Mouse (Mus musculus): ENCODE measurements around the gene Sowahd. TPM values are rescaled to one million over a fixed set of nuclear protein-coding genes. Genes with fewer than 3 reads are reported as not detected.

Gene Sowahd
- polyA plus RNA-seq, 1 experiment, result not detected

DNA sequence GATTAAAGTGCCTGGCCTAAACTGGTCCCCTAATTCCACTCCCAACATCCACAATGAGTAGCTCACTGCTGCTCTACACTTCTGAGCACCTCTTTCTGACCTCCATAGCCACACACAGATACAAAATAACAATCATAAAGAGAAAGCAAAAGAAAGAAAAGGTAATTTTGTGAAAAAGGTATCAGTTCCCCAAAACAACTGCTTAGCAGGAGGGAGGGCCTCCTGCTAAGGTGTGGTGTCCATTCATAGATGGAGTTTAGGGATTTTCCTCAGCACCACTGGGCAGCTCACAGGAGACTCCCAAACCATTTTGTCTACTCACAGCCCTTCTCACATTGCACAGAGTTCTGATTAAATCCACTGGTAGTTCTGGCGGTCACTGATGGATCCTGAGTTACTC, 40.1 kb downstream of the Sowahd start:
- no peaks in the 10 kb centered on the region for H3K4me1 ChIP-seq (ENCODE audit: control insufficient read depth, insufficient read depth, low read length)
- no peak overlapping the region for H3K4me3 ChIP-seq (ENCODE audit: insufficient read depth, low read length)
- H3K27ac ChIP-seq (ENCODE audit: insufficient read depth, low read length), result no peak overlapping the region
- TF ChIP-seq CTCF (IDR thresholded peaks at IDR 0.05; ENCODE audit: extremely low read depth, insufficient read depth, low read length) (no peak), POLR2A (IDR thresholded peaks at IDR 0.05; ENCODE audit: extremely low read depth, insufficient read depth, low read length) (no peak)

DNA sequence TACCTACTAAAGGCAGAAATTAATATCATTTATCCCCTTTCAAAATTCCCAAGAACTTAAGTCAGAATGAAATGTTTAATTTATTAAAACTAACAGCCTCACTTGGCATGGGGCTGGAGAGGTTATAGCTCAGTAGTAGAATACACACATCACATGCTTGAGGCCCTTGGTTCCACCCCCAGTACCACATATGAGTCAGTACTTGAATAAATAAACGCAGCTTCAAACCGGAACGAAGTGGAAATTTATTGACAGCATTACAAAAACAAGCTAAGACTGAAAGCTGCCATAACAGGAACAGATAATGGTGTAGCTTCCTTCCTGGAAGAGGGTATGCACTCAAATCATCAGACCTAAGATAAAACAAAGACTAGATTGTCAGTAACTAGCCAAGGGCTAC, 42.8 kb downstream of the Sowahd start:
- Histone ChIP-seq H3K4me3 (ENCODE audit: insufficient read depth, low read length) (no peak overlapping the region), H3K4me1 (ENCODE audit: control insufficient read depth, insufficient read depth, low read length) (no peaks in the 10 kb centered on the region), H3K27ac (ENCODE audit: insufficient read depth, low read length) (no peak overlapping the region)
- TF ChIP-seq POLR2A (IDR thresholded peaks at IDR 0.05; ENCODE audit: extremely low read depth, insufficient read depth, low read length) (no peak), CTCF (IDR thresholded peaks at IDR 0.05; ENCODE audit: extremely low read depth, insufficient read depth, low read length) (no peak)

DNA sequence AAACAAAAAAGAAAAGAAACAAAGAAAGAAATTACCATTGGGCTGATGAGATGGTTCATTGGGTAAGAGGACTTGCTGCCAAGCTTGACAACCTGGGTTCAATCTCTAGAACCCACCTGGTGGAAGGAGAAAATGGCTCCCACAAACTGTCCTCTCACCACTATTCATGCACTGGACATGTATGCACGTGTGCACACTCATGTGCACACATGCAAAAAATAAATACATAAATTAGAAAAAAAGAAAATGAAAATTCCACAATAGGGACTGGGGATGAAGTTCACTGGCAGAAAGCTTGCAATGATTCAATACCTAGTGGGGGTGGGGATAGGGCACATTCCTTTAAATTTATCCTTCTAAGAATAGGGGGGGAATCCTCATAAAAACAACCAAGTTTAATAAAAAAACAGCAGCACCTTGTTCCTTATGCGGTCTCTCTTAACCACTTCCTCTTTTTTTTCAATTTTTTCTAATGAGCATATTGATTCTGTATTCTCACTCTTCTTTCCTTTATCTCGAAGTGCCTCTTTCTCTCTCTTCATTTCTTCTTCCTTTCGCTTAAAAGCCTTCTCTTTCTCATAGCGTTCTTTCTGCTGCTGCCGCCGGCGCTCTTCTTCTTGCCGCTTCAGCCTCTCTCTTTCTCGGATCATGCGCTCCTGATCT, 46.6 kb downstream of the Sowahd start:
- H3K4me3 ChIP-seq (ENCODE audit: insufficient read depth, low read length), result no peak overlapping the region
- H3K4me1 ChIP-seq (ENCODE audit: control insufficient read depth, insufficient read depth, low read length), result no peaks in the 10 kb centered on the region
- TF ChIP-seq POLR2A (IDR thresholded peaks at IDR 0.05; ENCODE audit: extremely low read depth, insufficient read depth, low read length), result no peak
- no peak for TF ChIP-seq CTCF (IDR thresholded peaks at IDR 0.05; ENCODE audit: extremely low read depth, insufficient read depth, low read length)
- H3K27ac ChIP-seq (ENCODE audit: insufficient read depth, low read length), result no peak overlapping the region

DNA sequence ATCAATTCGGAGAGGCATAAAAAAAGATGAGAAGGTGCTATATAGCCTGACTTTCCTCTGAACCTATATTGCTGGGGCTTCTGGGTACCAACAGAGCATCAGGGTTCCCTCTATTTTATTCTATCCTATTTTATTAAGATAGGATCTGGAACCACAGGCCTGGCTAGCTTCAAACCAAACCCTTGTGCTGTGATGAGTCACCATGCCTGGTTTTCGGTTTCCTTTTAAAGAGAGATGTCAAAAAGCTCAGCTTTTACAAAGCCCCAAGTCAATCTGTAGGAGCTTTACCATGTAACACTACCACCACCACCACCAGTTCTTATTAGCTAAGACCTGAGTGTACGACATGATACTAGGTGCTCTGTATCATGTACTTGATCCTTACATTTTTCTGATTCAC, 50.0 kb downstream of the Sowahd start:
- H3K4me1 ChIP-seq (ENCODE audit: control insufficient read depth, insufficient read depth, low read length), result no peaks in the 10 kb centered on the region
- TF ChIP-seq CTCF (IDR thresholded peaks at IDR 0.05; ENCODE audit: extremely low read depth, insufficient read depth, low read length) (no peak), POLR2A (IDR thresholded peaks at IDR 0.05; ENCODE audit: extremely low read depth, insufficient read depth, low read length) (no peak)
- H3K27ac ChIP-seq (ENCODE audit: insufficient read depth, low read length), result no peak overlapping the region
- no peak overlapping the region for H3K4me3 ChIP-seq (ENCODE audit: insufficient read depth, low read length)

Other genes with a start within 250 kb of the Sowahd start
- 41.1 and 44.7 TPM in 2 replicates for gene Ube2a, start 174.9 kb upstream of the Sowahd start, polyA plus RNA-seq (2012; rRNA removed)
- 23.2 and 26.0 TPM in 2 replicates for gene C330007P06Rik, start 174.7 kb upstream of the Sowahd start, polyA plus RNA-seq (2012; rRNA removed)
- 16.5 and 16.7 TPM in 2 replicates for gene Nkrf, start 145.9 kb upstream of the Sowahd start, polyA plus RNA-seq (2012; rRNA removed)
- 58.4 and 60.1 TPM in 2 replicates for gene Sept6, start 57.1 kb upstream of the Sowahd start, polyA plus RNA-seq (2012; rRNA removed)
- gene Rpl39, start 36.6 kb downstream of the Sowahd start, polyA plus RNA-seq (2012; rRNA removed), result 330 TPM in 2 replicates
- gene Upf3b, start 61.5 kb downstream of the Sowahd start, polyA plus RNA-seq (2012; rRNA removed), result 20.0 and 24.0 TPM in 2 replicates
- gene Nkap, start 78.0 kb downstream of the Sowahd start, polyA plus RNA-seq (2012; rRNA removed), result 4.6 and 4.8 TPM in 2 replicates
- gene Akap14, start 120.0 kb downstream of the Sowahd start, polyA plus RNA-seq (2012; rRNA removed), result 0.08 TPM in 1 of 2 replicates, not detected in the other
- 473 and 556 TPM in 2 replicates for gene Ndufa1, start 142.3 kb downstream of the Sowahd start, polyA plus RNA-seq (2012; rRNA removed)
- 7.8 and 8.1 TPM in 2 replicates for gene Rnf113a1, start 142.4 kb downstream of the Sowahd start, polyA plus RNA-seq (2012; rRNA removed)
- gene Gm9, start 162.2 kb downstream of the Sowahd start, polyA plus RNA-seq (2012; rRNA removed), result not detected in 2 replicates
- not detected in 2 replicates for gene Rhox1, start 173.4 kb downstream of the Sowahd start, polyA plus RNA-seq (2012; rRNA removed)
- not detected in 2 replicates for gene Rhox2a, start 196.1 kb downstream of the Sowahd start, polyA plus RNA-seq (2012; rRNA removed)
- gene Rhox3a, start 201.1 kb downstream of the Sowahd start, polyA plus RNA-seq (2012; rRNA removed), result not detected in 2 replicates
- gene Rhox4a, start 216.5 kb downstream of the Sowahd start, polyA plus RNA-seq (2012; rRNA removed), result not detected in 2 replicates

Measured in cortical plate, adult 2 months (tissue).